Mouse (Mus musculus) ES-E14 (cell line): ENCODE measurements around the gene Rpl26. TPM values are rescaled to one million over a fixed set of nuclear protein-coding genes. Genes with fewer than 3 reads are reported as not detected.

ENCODE experiments used
- DNase-seq: peaks from one replicate; pipeline ENCODE4 v3.0.0-alpha.2; 2013; ENCODE audit warnings: low read depth, low spot score
- H3K27ac ChIP-seq: 2 replicates; pipeline ENCODE4 v1.5.1; 2012; ENCODE audit warnings: low read depth, mild to moderate bottlenecking, low read length, moderate library complexity, mixed read lengths; ENCODE audit not compliant: poor library complexity, insufficient read depth, severe bottlenecking
- H3K36me3 ChIP-seq: 2 replicates; pipeline ENCODE4 v1.6.1; 2012; ENCODE audit warnings: mild to moderate bottlenecking, low read length, moderate library complexity, mixed read lengths; ENCODE audit not compliant: control insufficient read depth, poor library complexity, insufficient read depth, severe bottlenecking
- H3K4me1 ChIP-seq, 2 experiments: fragments of 150-350 bp in 1 of 2; sonication (generic) in 1 of 2; 2 replicates each; pipeline ENCODE4 v1.6.1; 2012; ENCODE audit warnings: low read length in 2 of 2, mild to moderate bottlenecking in 1 of 2, mixed read lengths in 1 of 2; ENCODE audit not compliant: control insufficient read depth in 2 of 2, insufficient read depth in 2 of 2, poor library complexity in 1 of 2
- H3K4me3 ChIP-seq, 2 experiments: fragments of 150-350 bp in 1 of 2; sonication (generic) in 1 of 2; 2 replicates each; pipeline ENCODE4 v1.5.1; 2012; ENCODE audit warnings: low read length in 2 of 2, low read depth in 1 of 2, mild to moderate bottlenecking in 1 of 2, mixed read lengths in 1 of 2; ENCODE audit not compliant: insufficient read depth in 1 of 2, poor library complexity in 1 of 2, severe bottlenecking in 1 of 2
- H3K9ac ChIP-seq: 2 replicates; pipeline ENCODE4 v1.6.1; 2012; ENCODE audit warnings: low read depth, mild to moderate bottlenecking, low read length, mixed read lengths; ENCODE audit not compliant: poor library complexity, insufficient read depth, severe bottlenecking
- H3K9me3 ChIP-seq: fragments of 150-350 bp; sonication (generic); 2 replicates; pipeline ENCODE4 v1.6.1; 2012; ENCODE audit warnings: low read depth, mild to moderate bottlenecking, low read length; ENCODE audit not compliant: control insufficient read depth, insufficient read depth
- CHD2 ChIP-seq: IDR thresholded peaks from 2 replicates; pipeline ENCODE4 v1.6.1; 2014; ENCODE audit warnings: mild to moderate bottlenecking, low read depth, low read length, inconsistent platforms
- HCFC1 ChIP-seq: IDR thresholded peaks from 2 replicates; pipeline ENCODE4 v1.6.1; 2012; ENCODE audit warnings: low read length, inconsistent platforms, borderline replicate concordance; ENCODE audit not compliant: insufficient read depth
- MAFK ChIP-seq: IDR thresholded peaks from 2 replicates; pipeline ENCODE4 v1.6.1; 2014; ENCODE audit warnings: mild to moderate bottlenecking, low read depth, low read length, inconsistent platforms; ENCODE audit not compliant: insufficient read depth
- ZC3H11A ChIP-seq: IDR thresholded peaks from 2 replicates; pipeline ENCODE4 v1.6.1; 2012; ENCODE audit warnings: low read depth, mild to moderate bottlenecking, inconsistent platforms, low read length, borderline replicate concordance
- ZNF384 ChIP-seq: IDR thresholded peaks from 2 replicates; pipeline ENCODE4 v1.6.1; 2012; ENCODE audit warnings: low read depth, low read length, inconsistent platforms
- in situ Hi-C, 2 experiments: fragments of 600-800 bp; cut with MboI; formaldehyde crosslinking; loops; one replicate each; pipeline ENCODE4 v1.15.1; 2025; ENCODE audit warnings: low sequenced_read_pairs in 2 of 2, inconsistent platforms in 1 of 2; ENCODE audit not compliant: unreplicated experiment in 2 of 2
- total RNA-seq: library from RNA; depleted of rRNA; stranded (reverse); fragments of 300-350 nt; gene quantifications from 2 replicates; pipeline ENCODE4 v1.2.3, GENCODE M21; 2012

The Rpl26 gene
- total RNA-seq, 1 experiment = 2,753 TPM

DNA sequence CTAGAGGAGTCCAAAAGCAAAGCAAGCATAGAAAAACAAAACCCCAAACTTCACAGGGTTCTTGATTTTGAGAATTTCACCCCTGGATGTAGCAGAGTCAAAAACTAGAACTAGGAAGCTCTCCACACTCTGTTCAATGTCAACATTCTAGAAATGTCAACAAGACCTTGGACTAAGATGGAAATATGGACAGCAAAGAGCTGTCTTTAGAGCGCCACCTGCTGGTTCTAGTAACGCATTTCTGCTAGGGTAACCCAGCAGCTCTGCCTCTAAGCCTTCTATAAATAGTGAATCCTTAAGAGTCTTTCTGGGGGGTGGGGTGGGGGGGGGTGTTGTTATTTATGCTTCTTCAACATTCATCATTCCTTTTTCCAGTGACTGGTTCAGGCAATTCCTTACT lies 26.5 kb upstream of the Rpl26 start:
- DNase-seq = no peak
- TF ChIP-seq ZNF384 (no peak), MAFK (no peak), ZC3H11A (0 out of 2 replicates have a peak, but pooled peaks have one; percentile 13), CHD2 (no peak), HCFC1 (no peak)
- H3K27ac ChIP-seq = no peak overlapping the region
- H3K4me1 ChIP-seq = peaks cover 4 to 13% of the 10 kb centered on the region in 2 experiments; a peak in 3 of 4 replicates
- no peak overlapping the region for H3K4me3 ChIP-seq
- no peak overlapping the region for H3K9ac ChIP-seq
- no peaks in the 10 kb centered on the region for H3K36me3 ChIP-seq
- in situ Hi-C loops = no loop called here
- no peaks in the 10 kb centered on the region for H3K9me3 ChIP-seq

DNA sequence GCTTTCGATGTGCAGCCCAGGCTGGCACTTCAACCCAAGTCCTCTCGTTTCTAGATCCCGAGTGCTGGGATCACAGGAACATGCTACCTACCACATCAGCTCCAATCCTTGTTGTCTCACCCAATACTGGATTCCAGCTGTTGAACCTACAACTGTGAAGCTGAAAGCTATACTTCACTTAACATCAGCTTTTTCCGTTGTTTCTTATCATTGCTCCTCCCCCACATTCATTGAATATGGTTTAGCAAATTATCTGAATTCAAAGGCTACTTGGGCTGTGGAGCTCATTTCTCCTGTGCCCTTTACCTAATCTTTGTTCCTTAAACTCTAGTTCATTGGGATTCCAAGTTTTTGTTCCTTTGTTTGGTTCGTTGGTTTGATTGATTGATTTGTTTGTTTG lies 22.6 kb upstream of the Rpl26 start:
- H3K9ac ChIP-seq = no peak overlapping the region
- H3K4me3 ChIP-seq = no peak overlapping the region
- TF ChIP-seq HCFC1 (no peak), ZC3H11A (no peak), CHD2 (no peak), MAFK (no peak)
- H3K9me3 ChIP-seq = no peaks in the 10 kb centered on the region
- H3K27ac ChIP-seq = no peak overlapping the region
- H3K36me3 ChIP-seq = no peaks in the 10 kb centered on the region
- H3K4me1 ChIP-seq = peaks cover 5 to 9% of the 10 kb centered on the region in 2 experiments; a peak in 2 of 4 replicates
- in situ Hi-C loops = no loop called here
- DNase-seq = no peak

GRCm38 (mm10) chr11:68882107-68882506 lies 19.3 kb upstream of the Rpl26 start:
- peak overlapping the region; percentile 6 to 35; a peak in 3 of 4 replicates for H3K4me3 ChIP-seq
- H3K4me1 ChIP-seq = peaks cover 5 to 9% of the 10 kb centered on the region in 2 experiments; a peak in 2 of 4 replicates
- H3K27ac ChIP-seq = no peak overlapping the region
- peak overlapping the region; percentile 26; the same call in 1 of the 2 replicates for H3K9ac ChIP-seq
- H3K9me3 ChIP-seq = no peaks in the 10 kb centered on the region
- in situ Hi-C loops = no loop called here
- no peaks in the 10 kb centered on the region for H3K36me3 ChIP-seq
- no peak for DNase-seq
- TF ChIP-seq ZC3H11A (no peak), HCFC1 (no peak), CHD2 (no peak), ZNF384 (no peak)

DNA sequence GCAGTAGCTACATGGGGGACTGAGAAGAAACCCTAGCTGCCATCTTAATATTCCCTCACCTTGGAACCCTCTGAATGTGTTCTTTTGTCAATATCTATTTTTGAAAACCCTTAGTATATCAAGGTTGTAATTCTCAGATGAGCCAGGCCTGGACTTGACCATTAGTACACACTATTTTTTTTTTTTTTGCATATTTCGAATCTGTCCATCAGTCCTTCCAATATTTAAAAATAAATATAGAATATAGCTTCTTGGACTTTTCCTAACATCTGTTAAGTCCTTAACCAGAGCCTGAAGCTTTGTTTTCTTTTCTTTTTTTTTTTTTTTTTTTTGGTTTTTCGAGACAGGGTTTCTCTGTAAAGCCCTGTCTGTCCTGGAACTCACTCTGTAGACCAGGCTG lies 17.5 kb upstream of the Rpl26 start:
- no peak overlapping the region for H3K4me3 ChIP-seq

DNA sequence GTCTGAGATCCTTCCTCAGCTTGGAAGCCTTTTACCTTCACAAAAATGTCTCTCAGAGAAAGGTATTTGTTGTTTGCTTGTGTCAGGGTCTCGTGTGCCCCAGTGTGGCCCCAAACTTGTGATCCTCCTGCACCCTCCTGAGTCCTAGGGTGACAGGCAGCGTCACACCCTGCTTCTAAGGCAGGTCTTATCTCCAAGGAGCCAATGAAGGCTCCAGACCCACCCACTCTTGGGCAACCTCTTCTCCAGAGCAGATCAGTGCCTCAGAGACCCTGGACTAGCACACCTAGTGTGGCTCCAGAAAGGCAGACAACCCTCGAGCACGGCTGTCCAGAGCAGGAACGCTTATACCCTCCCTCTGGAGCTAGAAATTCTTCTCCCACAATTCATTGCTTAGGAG lies 17.0 kb upstream of the Rpl26 start:
- no peaks in the 10 kb centered on the region for H3K36me3 ChIP-seq
- TF ChIP-seq ZNF384 (no peak), HCFC1 (no peak), ZC3H11A (no peak), CHD2 (no peak)
- no peak overlapping the region for H3K27ac ChIP-seq
- H3K9ac ChIP-seq = no peak overlapping the region
- in situ Hi-C loops = no loop called here
- DNase-seq = no peak
- no peaks in the 10 kb centered on the region for H3K9me3 ChIP-seq
- H3K4me3 ChIP-seq = no peak overlapping the region
- H3K4me1 ChIP-seq = peaks cover 2 to 5% of the 10 kb centered on the region in 2 experiments; a peak in 2 of 4 replicates

More for the DNA sequence above, 17.5 kb upstream of the Rpl26 start:
- TF ChIP-seq HCFC1 (no peak), ZNF384 (no peak), MAFK (no peak), ZC3H11A (no peak), CHD2 (no peak)
- DNase-seq = no peak
- Histone ChIP-seq H3K27ac (no peak overlapping the region), H3K36me3 (no peaks in the 10 kb centered on the region), H3K4me1 (peaks cover 2 to 5% of the 10 kb centered on the region in 2 experiments; a peak in 2 of 4 replicates), H3K9me3 (no peaks in the 10 kb centered on the region), H3K9ac (no peak overlapping the region)
- in situ Hi-C loops = no loop called here
